Mouse (Mus musculus): ENCODE measurements around the gene Prkd2. TPM values are rescaled to one million over a fixed set of nuclear protein-coding genes. Genes with fewer than 3 reads are reported as not detected.

Gene Prkd2
- polyA plus RNA-seq, 1 experiment from 2014 or later = 11.0 TPM

Other genes with a start within 250 kb of the Prkd2 start
- gene Arhgap35, start 227.9 kb upstream of the Prkd2 start, polyA plus RNA-seq (2014; fragmentation: Nextera tagmentation; extraction: Ambion mirVana) = 39.9 and 45.2 TPM in 2 replicates
- not detected in 2 replicates for gene Ceacam15, start 167.2 kb upstream of the Prkd2 start, polyA plus RNA-seq (2014; fragmentation: Nextera tagmentation; extraction: Ambion mirVana)
- not detected in 2 replicates for gene Ceacam9, start 121.0 kb upstream of the Prkd2 start, polyA plus RNA-seq (2014; fragmentation: Nextera tagmentation; extraction: Ambion mirVana)
- gene Ap2s1, start 104.5 kb upstream of the Prkd2 start, polyA plus RNA-seq (2014; fragmentation: Nextera tagmentation; extraction: Ambion mirVana) = 270 and 272 TPM in 2 replicates
- 33.9 and 34.1 TPM in 2 replicates for gene Slc1a5, start 61.6 kb upstream of the Prkd2 start, polyA plus RNA-seq (2014; fragmentation: Nextera tagmentation; extraction: Ambion mirVana)
- gene Strn4, start 27.0 kb upstream of the Prkd2 start, polyA plus RNA-seq (2014; fragmentation: Nextera tagmentation; extraction: Ambion mirVana) = 137 and 166 TPM in 2 replicates
- 27.1 and 29.0 TPM in 2 replicates for gene Fkrp, start 26.2 kb upstream of the Prkd2 start, polyA plus RNA-seq (2014; fragmentation: Nextera tagmentation; extraction: Ambion mirVana)
- gene Dact3, start 32.4 kb downstream of the Prkd2 start, polyA plus RNA-seq (2014; fragmentation: Nextera tagmentation; extraction: Ambion mirVana) = 4.8 and 7.0 TPM in 2 replicates
- gene Gng8, start 48.9 kb downstream of the Prkd2 start, polyA plus RNA-seq (2014; fragmentation: Nextera tagmentation; extraction: Ambion mirVana) = 7.3 and 7.4 TPM in 2 replicates
- 0.11 and 0.39 TPM in 2 replicates for gene Ptgir, start 63.6 kb downstream of the Prkd2 start, polyA plus RNA-seq (2014; fragmentation: Nextera tagmentation; extraction: Ambion mirVana)
- 276 and 285 TPM in 2 replicates for gene Calm3, start 81.2 kb downstream of the Prkd2 start, polyA plus RNA-seq (2014; fragmentation: Nextera tagmentation; extraction: Ambion mirVana)
- gene Pnmal2, start 101.8 kb downstream of the Prkd2 start, polyA plus RNA-seq (2014; fragmentation: Nextera tagmentation; extraction: Ambion mirVana) = 12.3 and 13.0 TPM in 2 replicates
- 20.4 and 22.7 TPM in 2 replicates for gene Pnmal1, start 116.8 kb downstream of the Prkd2 start, polyA plus RNA-seq (2014; fragmentation: Nextera tagmentation; extraction: Ambion mirVana)
- 1.4 and 1.8 TPM in 2 replicates for gene Gm42372, start 140.2 kb downstream of the Prkd2 start, polyA plus RNA-seq (2014; fragmentation: Nextera tagmentation; extraction: Ambion mirVana)
- 19.0 and 19.5 TPM in 2 replicates for gene Ccdc8, start 149.8 kb downstream of the Prkd2 start, polyA plus RNA-seq (2014; fragmentation: Nextera tagmentation; extraction: Ambion mirVana)
- gene Ppp5c, start 185.0 kb downstream of the Prkd2 start, polyA plus RNA-seq (2014; fragmentation: Nextera tagmentation; extraction: Ambion mirVana) = 123 and 132 TPM in 2 replicates
- gene Hif3a, start 219.5 kb downstream of the Prkd2 start, polyA plus RNA-seq (2014; fragmentation: Nextera tagmentation; extraction: Ambion mirVana) = 8.6 and 10.4 TPM in 2 replicates
- gene Psg16, start 231.1 kb downstream of the Prkd2 start, polyA plus RNA-seq (2014; fragmentation: Nextera tagmentation; extraction: Ambion mirVana) = 0.39 TPM in 1 of 2 replicates, not detected in the other